In the genomic region with DNA sequence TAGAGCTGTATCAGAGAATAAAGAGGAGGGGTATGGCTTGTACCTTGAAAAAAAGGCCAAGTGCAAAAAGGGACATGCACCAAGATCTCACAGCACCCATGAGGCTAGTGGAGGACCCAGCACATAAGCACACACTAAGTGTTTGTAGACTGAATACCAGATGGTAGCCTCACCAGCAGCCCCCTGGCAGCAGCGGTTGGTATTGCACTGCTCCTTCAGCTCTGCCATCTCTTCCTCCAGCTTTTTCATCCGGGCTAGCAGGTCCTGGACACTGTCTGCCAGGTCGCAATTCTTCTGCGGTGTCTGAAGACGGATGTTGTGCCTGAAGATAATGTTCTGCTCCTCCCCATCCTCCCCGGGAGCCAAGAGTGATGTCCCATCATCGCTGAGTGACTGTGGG, we compare ENCODE assay signal across 18 mouse cellular contexts. TPM values are rescaled to one million over a fixed set of nuclear protein-coding genes. Genes with fewer than 3 reads are reported as not detected.
"Had no signal": no experiment of that assay in that cellular context is flagged by ENCODE, and none has a peak within 500 bp of the region (broad histone marks: within the 10 kb centered on the region; RNA-seq: fewer than 3 reads in every experiment).

No protein-coding gene starts in this region.

- ATAC-seq: midbrain, embryonic 15.5 days had no signal

- H3K27ac ChIP-seq: limb, embryonic 12.5 days; liver, embryonic 15.5 days; macrophage; midbrain, embryonic 15.5 days; neural tube, embryonic 12.5 days had no signal

- DNase-seq: kidney, adult 8-10 months; kidney, postnatal 25 days; layer of hippocampus, adult 9-11 months; liver; lung, adult 2 months; right cerebral cortex, postnatal 4 days; spleen, adult 18-20 months; thymus, adult 2 months; thymus, postnatal 25 days had no signal

- H3K9ac ChIP-seq: limb, embryonic 12.5 days; liver, embryonic 15.5 days; midbrain, embryonic 15.5 days; neural tube, embryonic 12.5 days had no signal

- H3K36me3 ChIP-seq: limb, embryonic 12.5 days; liver, embryonic 15.5 days; midbrain, embryonic 15.5 days; neural tube, embryonic 12.5 days had no signal

- H3K9me3 ChIP-seq: limb, embryonic 12.5 days; liver, embryonic 15.5 days; megakaryocyte, embryonic 14.5 days; midbrain, embryonic 15.5 days; neural tube, embryonic 12.5 days had no signal

- H3K27me3 ChIP-seq: liver, embryonic 15.5 days; midbrain, embryonic 15.5 days; neural tube, embryonic 12.5 days had no signal

- H3K4me3 ChIP-seq: limb, embryonic 12.5 days; liver, embryonic 15.5 days; megakaryocyte, embryonic 14.5 days; midbrain, embryonic 15.5 days; neural tube, embryonic 12.5 days had no signal

- H3K4me1 ChIP-seq: limb, embryonic 12.5 days; liver, embryonic 15.5 days had no signal

- H3K4me2 ChIP-seq: limb, embryonic 12.5 days; liver, embryonic 15.5 days; midbrain, embryonic 11.5 days; midbrain, embryonic 15.5 days; neural tube, embryonic 12.5 days had no signal

RNA-seq across cellular contexts. Expression of gene Tnn, which starts 6.1 kb away (rescaled TPM):
- total RNA-seq: monocyte, adult 5-6 weeks had no signal
- polyA plus RNA-seq: macrophage; midbrain, embryonic 11.5 days; midbrain, embryonic 15.5 days; testis, adult 2 months had no signal
